Mouse (Mus musculus) lung, embryonic 16.5 days (tissue): ENCODE results near the gene Timm44. TPM values are rescaled to one million over a fixed set of nuclear protein-coding genes. Genes with fewer than 3 reads are reported as not detected.

Experiments used
- ATAC-seq: fragments of 200-750 bp; cut with Nextera tagmentation; 2 replicates; pipeline ENCODE4 v1.8.0; 2017; ENCODE audit warnings: low read depth, mild to moderate bottlenecking, moderate library complexity
- H3K27ac ChIP-seq: fragments of 300-500 bp; sonication (generic); 2 replicates; pipeline ENCODE4 v1.5.1; 2014; ENCODE audit warnings: mild to moderate bottlenecking, control low read depth, low read length
- H3K27me3 ChIP-seq: fragments of 300-500 bp; sonication (generic); 2 replicates; pipeline ENCODE4 v1.6.1; 2014; ENCODE audit warnings: low read depth, low read length, mixed read lengths; ENCODE audit not compliant: control insufficient read depth, insufficient read depth
- H3K36me3 ChIP-seq: fragments of 300-500 bp; sonication (generic); 2 replicates; pipeline ENCODE4 v1.6.1; 2014; ENCODE audit warnings: low read length; ENCODE audit not compliant: control insufficient read depth, insufficient read depth
- H3K4me1 ChIP-seq: fragments of 300-500 bp; sonication (generic); replicated peaks from 2 replicates; pipeline ENCODE4 v1.6.1; 2014; ENCODE audit warnings: low read length, mixed read lengths; ENCODE audit not compliant: control insufficient read depth, insufficient read depth
- H3K4me2 ChIP-seq: fragments of 300-500 bp; sonication (generic); 2 replicates; pipeline ENCODE4 v1.6.1; 2014; ENCODE audit warnings: low read depth, low read length, control low read depth
- H3K4me3 ChIP-seq: fragments of 300-500 bp; sonication (generic); 2 replicates; pipeline ENCODE4 v1.5.1; 2014; ENCODE audit warnings: mild to moderate bottlenecking, low read length, control low read depth
- H3K9ac ChIP-seq: fragments of 300-500 bp; sonication (generic); 2 replicates; pipeline ENCODE4 v1.6.1; 2014; ENCODE audit warnings: low read length, control low read depth
- H3K9me3 ChIP-seq: fragments of 300-500 bp; sonication (generic); 2 replicates; pipeline ENCODE4 v1.6.1; 2016; ENCODE audit warnings: low read length; ENCODE audit not compliant: control insufficient read depth
- WGBS: fragments of 180-500 bp; shearing (Covaris S2); extraction: QIAGEN DNeasy Blood & Tissue Kit; methylation state at CpG from one replicate; pipeline ENCODE4 v1.1.7; 2014; 5-methylcytosine and 5-hydroxymethylcytosine counted together
- polyA plus RNA-seq: library from polyadenylated mRNA; unstranded; fragments of >200 nt; fragmentation: Nextera tagmentation; extraction: Ambion mirVana; gene quantifications from 2 replicates; pipeline ENCODE4 v1.2.1, GENCODE M21; 2015

Timm44 gene
- polyA plus RNA-seq, 1 experiment from 2014 or later: 56.5 TPM

GRCm38 (mm10) chr8:4318796-4319572 lies 43.3 kb upstream of the Timm44 start:
- Histone ChIP-seq H3K4me3 (no peak overlapping the region), H3K4me2 (no peak overlapping the region), H3K27ac (no peak overlapping the region), H3K9me3 (no peaks in the 10 kb centered on the region), H3K9ac (no peak overlapping the region), H3K36me3 (peaks cover 3% of the 10 kb centered on the region; the same call in 1 of the 2 replicates), H3K27me3 (no peaks in the 10 kb centered on the region), H3K4me1 (peaks cover 8% of the 10 kb centered on the region)
- 83% methylated on average over 2 of the region's 2 CpGs for WGBS
- no peak for ATAC-seq

GRCm38 (mm10) chr8:4318124-4318523 lies 42.4 kb upstream of the Timm44 start:
- 89% methylated on average over 5 of the region's 5 CpGs for WGBS
- H3K4me1 ChIP-seq: peaks cover under 1% of the 10 kb centered on the region

GRCm38 (mm10) chr8:4314852-4315251 lies 39.1 kb upstream of the Timm44 start:
- H3K27ac ChIP-seq: no peak overlapping the region
- no peaks in the 10 kb centered on the region for H3K9me3 ChIP-seq
- H3K9ac ChIP-seq: no peak overlapping the region
- no peak overlapping the region for H3K4me3 ChIP-seq
- ATAC-seq: no peak
- H3K27me3 ChIP-seq: no peaks in the 10 kb centered on the region
- H3K36me3 ChIP-seq: peaks cover 15% of the 10 kb centered on the region
- H3K4me2 ChIP-seq: no peak overlapping the region
- whole genome bisulfite sequencing: 82% methylated on average over 3 of the region's 3 CpGs
- H3K4me1 ChIP-seq: no peaks in the 10 kb centered on the region

More at GRCm38 (mm10) chr8:4318124-4318523, 42.4 kb upstream of the Timm44 start:
- peaks cover 3% of the 10 kb centered on the region; the same call in 1 of the 2 replicates for H3K36me3 ChIP-seq
- H3K9ac ChIP-seq: no peak overlapping the region
- H3K27ac ChIP-seq: no peak overlapping the region
- no peak for ATAC-seq
- no peak overlapping the region for H3K4me3 ChIP-seq
- H3K27me3 ChIP-seq: no peaks in the 10 kb centered on the region
- no peak overlapping the region for H3K4me2 ChIP-seq
- H3K9me3 ChIP-seq: no peaks in the 10 kb centered on the region

GRCm38 (mm10) chr8:4313254-4314124 lies 37.8 kb upstream of the Timm44 start:
- Histone ChIP-seq H3K27ac (no peak overlapping the region), H3K36me3 (peaks cover 19% of the 10 kb centered on the region), H3K4me2 (no peak overlapping the region), H3K9me3 (no peaks in the 10 kb centered on the region), H3K4me1 (no peaks in the 10 kb centered on the region), H3K27me3 (no peaks in the 10 kb centered on the region), H3K4me3 (no peak overlapping the region), H3K9ac (no peak overlapping the region)
- no peak for ATAC-seq
- 61% methylated on average over 3 of the region's 3 CpGs for WGBS

- Histone ChIP-seq H3K9ac (no peak overlapping the region), H3K4me1 (no peaks in the 10 kb centered on the region), H3K27me3 (no peaks in the 10 kb centered on the region), H3K36me3 (peaks cover 21% of the 10 kb centered on the region), H3K4me2 (no peak overlapping the region), H3K4me3 (no peak overlapping the region), H3K27ac (no peak overlapping the region), H3K9me3 (no peaks in the 10 kb centered on the region)
- ATAC-seq: no peak
Measured at GRCm38 (mm10) chr8:4312104-4312503, 36.4 kb upstream of the Timm44 start.

- Histone ChIP-seq H3K4me3 (no peak overlapping the region), H3K9me3 (no peaks in the 10 kb centered on the region), H3K4me1 (no peaks in the 10 kb centered on the region), H3K9ac (no peak overlapping the region), H3K4me2 (no peak overlapping the region), H3K27me3 (no peaks in the 10 kb centered on the region), H3K36me3 (peaks cover 51% of the 10 kb centered on the region), H3K27ac (no peak overlapping the region)
- no peak for ATAC-seq
- WGBS: 68% methylated on average over 2 of the region's 2 CpGs
Measured at GRCm38 (mm10) chr8:4305838-4306237, 30.1 kb upstream of the Timm44 start.

- peaks cover 50% of the 10 kb centered on the region for H3K36me3 ChIP-seq
- no peaks in the 10 kb centered on the region for H3K4me1 ChIP-seq
- H3K27ac ChIP-seq: no peak overlapping the region
- no peak overlapping the region for H3K9ac ChIP-seq
- no peak for ATAC-seq
- no peaks in the 10 kb centered on the region for H3K9me3 ChIP-seq
- no peaks in the 10 kb centered on the region for H3K27me3 ChIP-seq
- no peak overlapping the region for H3K4me2 ChIP-seq
- no peak overlapping the region for H3K4me3 ChIP-seq
- WGBS: 76% methylated on average over 3 of the region's 3 CpGs
Measured at GRCm38 (mm10) chr8:4304124-4304547, 28.4 kb upstream of the Timm44 start.

- 89% methylated on average over 4 of the region's 4 CpGs for WGBS
- no peak for ATAC-seq
- peaks cover 64% of the 10 kb centered on the region for H3K36me3 ChIP-seq
- no peak overlapping the region for H3K27ac ChIP-seq
- no peak overlapping the region for H3K9ac ChIP-seq
- no peak overlapping the region for H3K4me3 ChIP-seq
- H3K4me1 ChIP-seq: no peaks in the 10 kb centered on the region
- no peaks in the 10 kb centered on the region for H3K9me3 ChIP-seq
- no peaks in the 10 kb centered on the region for H3K27me3 ChIP-seq
- no peak overlapping the region for H3K4me2 ChIP-seq
Measured at GRCm38 (mm10) chr8:4297822-4298221, 22.1 kb upstream of the Timm44 start.

- no peak overlapping the region for H3K4me3 ChIP-seq
- ATAC-seq: no peak
- peaks cover 59% of the 10 kb centered on the region for H3K36me3 ChIP-seq
- H3K27ac ChIP-seq: no peak overlapping the region
- no peak overlapping the region for H3K9ac ChIP-seq
- no peaks in the 10 kb centered on the region for H3K27me3 ChIP-seq
- 86% methylated on average over 5 of the region's 5 CpGs for WGBS
- no peak overlapping the region for H3K4me2 ChIP-seq
- no peaks in the 10 kb centered on the region for H3K9me3 ChIP-seq
- H3K4me1 ChIP-seq: no peaks in the 10 kb centered on the region
Measured at GRCm38 (mm10) chr8:4292738-4293137, 17.0 kb upstream of the Timm44 start.
